Mouse (Mus musculus): ENCODE results near the gene A530032D15Rik. TPM values are rescaled to one million over a fixed set of nuclear protein-coding genes. Genes with fewer than 3 reads are reported as not detected.
"Not testable (repeated sequence)": the region's sequence is repeated elsewhere in the genome, so short reads cannot be mapped to it uniquely, and the experiment has no call there.

The A530032D15Rik gene
- total RNA-seq (2021), result not detected in 2 replicates
- long read RNA-seq, result 0 reads

- not testable (repeated sequence) for DNase-seq
Observed at GRCm38 (mm10) chr1:85109753-85110152, at the start of gene A530032D15Rik. Gene A530032D15Rik (minus strand): TSS chr1:85109853.

- not testable (repeated sequence) for DNase-seq
Observed at GRCm38 (mm10) chr1:85155151-85155550, 45.5 kb upstream of the A530032D15Rik start.

- DNase-seq, result not testable (repeated sequence)
Observed at GRCm38 (mm10) chr1:85133671-85134070, 24.0 kb upstream of the A530032D15Rik start.

GRCm38 (mm10) chr1:85121841-85122240 is 12.2 kb upstream of the A530032D15Rik start:
- DNase-seq, result not testable (repeated sequence)

- not testable (repeated sequence) for DNase-seq
Observed at GRCm38 (mm10) chr1:85118341-85118740, 8.7 kb upstream of the A530032D15Rik start.

GRCm38 (mm10) chr1:85117537-85117936 is 7.9 kb upstream of the A530032D15Rik start:
- DNase-seq, result not testable (repeated sequence)

- DNase-seq, result peak; percentile 38
Observed at GRCm38 (mm10) chr1:85114666-85115402, 5.2 kb upstream of the A530032D15Rik start.

GRCm38 (mm10) chr1:85114078-85114477 is 4.4 kb upstream of the A530032D15Rik start:
- DNase-seq, result not testable (repeated sequence)

GRCm38 (mm10) chr1:85112889-85113288 is 3.2 kb upstream of the A530032D15Rik start:
- DNase-seq, result not testable (repeated sequence)

- not testable (repeated sequence) for DNase-seq
Observed at GRCm38 (mm10) chr1:85112266-85112665, 2.6 kb upstream of the A530032D15Rik start.

GRCm38 (mm10) chr1:85111572-85111971 is 1.9 kb upstream of the A530032D15Rik start:
- DNase-seq, result not testable (repeated sequence)

- not testable (repeated sequence) for DNase-seq
Observed at GRCm38 (mm10) chr1:85110876-85111275, 1.2 kb upstream of the A530032D15Rik start.

GRCm38 (mm10) chr1:85106013-85106412 is 3.6 kb downstream of the A530032D15Rik start:
- not testable (repeated sequence) for DNase-seq

- not testable (repeated sequence) for DNase-seq
Observed at GRCm38 (mm10) chr1:85105336-85105735, 4.3 kb downstream of the A530032D15Rik start.

- DNase-seq, result not testable (repeated sequence)
Observed at GRCm38 (mm10) chr1:85101754-85102153, 7.9 kb downstream of the A530032D15Rik start.

- DNase-seq, result not testable (repeated sequence)
Observed at GRCm38 (mm10) chr1:85099864-85100263, 9.8 kb downstream of the A530032D15Rik start, which contains the start of gene Gm10553. Gene Gm10553 (plus strand): TSS chr1:85100164.

- not testable (repeated sequence) for DNase-seq
Observed at GRCm38 (mm10) chr1:85099081-85099480, 10.6 kb downstream of the A530032D15Rik start.

- DNase-seq, result not testable (repeated sequence)
Observed at GRCm38 (mm10) chr1:85093011-85093572, 16.6 kb downstream of the A530032D15Rik start.

- not testable (repeated sequence) for DNase-seq
Observed at GRCm38 (mm10) chr1:85092169-85092568, 17.5 kb downstream of the A530032D15Rik start.

- DNase-seq, result not testable (repeated sequence)
Observed at GRCm38 (mm10) chr1:85086211-85086610, 23.4 kb downstream of the A530032D15Rik start.

- not testable (repeated sequence) for DNase-seq
Observed at GRCm38 (mm10) chr1:85084803-85085202, 24.9 kb downstream of the A530032D15Rik start.

- not testable (repeated sequence) for DNase-seq
Observed at GRCm38 (mm10) chr1:85073099-85073498, 36.6 kb downstream of the A530032D15Rik start.

GRCm38 (mm10) chr1:85071690-85072089 is 38.0 kb downstream of the A530032D15Rik start:
- DNase-seq, result not testable (repeated sequence)

Data from adrenal gland, postnatal 25 days (tissue).